Mouse (Mus musculus) stomach, embryonic 14.5 days (tissue): ENCODE measurements at regions not wholly inside any gene's neighbourhood (a gene's known extent, or its start where the extent isn't known, plus 50 kb on each side); places are given as distances from the start of the nearest gene placed in this dataset.

Experiments
- ATAC-seq: fragments of 200-750 bp; cut with Nextera tagmentation; 2 replicates; pipeline ENCODE4 v1.8.0; 2017; ENCODE audit warnings: low read depth, moderate TSS enrichment; ENCODE audit not compliant: insufficient number of reproducible peaks, insufficient read depth, low FRiP score
- H3K27ac ChIP-seq: fragments of 300-500 bp; sonication (generic); 2 replicates; pipeline ENCODE4 v1.5.1; 2014; ENCODE audit warnings: mild to moderate bottlenecking, low read length, moderate library complexity, mixed read lengths
- H3K27me3 ChIP-seq: fragments of 300-500 bp; sonication (generic); 2 replicates; pipeline ENCODE4 v1.6.1; 2014; ENCODE audit warnings: low read length, control low read depth, mixed read lengths; ENCODE audit not compliant: control insufficient read depth, insufficient read depth
- H3K36me3 ChIP-seq: fragments of 300-500 bp; sonication (generic); 2 replicates; pipeline ENCODE4 v1.6.1; 2014; ENCODE audit warnings: mild to moderate bottlenecking, control low read depth, low read length, moderate library complexity, mixed read lengths; ENCODE audit not compliant: control insufficient read depth, insufficient read depth
- H3K4me1 ChIP-seq: fragments of 300-500 bp; sonication (generic); 2 replicates; pipeline ENCODE4 v1.6.1; 2014; ENCODE audit warnings: low read length, control low read depth, mixed read lengths; ENCODE audit not compliant: control insufficient read depth, insufficient read depth
- H3K4me2 ChIP-seq: fragments of 300-500 bp; sonication (generic); replicated peaks from 2 replicates; pipeline ENCODE4 v1.6.1; 2014; ENCODE audit warnings: low read depth, low read length, control low read depth
- H3K4me3 ChIP-seq: fragments of 300-500 bp; sonication (generic); 2 replicates; pipeline ENCODE4 v1.5.1; 2014; ENCODE audit warnings: low read depth, low read length, control low read depth
- H3K9ac ChIP-seq: fragments of 300-500 bp; sonication (generic); replicated peaks from 2 replicates; pipeline ENCODE4 v1.6.1; 2014; ENCODE audit warnings: low read depth, mild to moderate bottlenecking, control low read depth, low read length, moderate library complexity, mixed read lengths
- H3K9me3 ChIP-seq: fragments of 300-500 bp; sonication (generic); 2 replicates; pipeline ENCODE4 v1.6.1; 2016; ENCODE audit warnings: low read depth, low read length, control low read depth; ENCODE audit not compliant: control insufficient read depth
- WGBS: fragments of 180-500 bp; shearing (Covaris S2); extraction: QIAGEN DNeasy Blood & Tissue Kit; methylation state at CpG from one replicate; pipeline ENCODE4 v1.1.7; 2014; 5-methylcytosine and 5-hydroxymethylcytosine counted together

- no peak overlapping the region for H3K27ac ChIP-seq
- no peak overlapping the region for H3K4me2 ChIP-seq
- no peak overlapping the region for H3K9ac ChIP-seq
- H3K9me3 ChIP-seq, result no peaks in the 10 kb centered on the region
- H3K27me3 ChIP-seq, result no peaks in the 10 kb centered on the region
- 24% methylated on average over 2 of the region's 2 CpGs for WGBS
- ATAC-seq, result peak; percentile 33; the same call in 1 of the 2 replicates
- H3K36me3 ChIP-seq, result no peaks in the 10 kb centered on the region
- no peaks in the 10 kb centered on the region for H3K4me1 ChIP-seq
- no peak overlapping the region for H3K4me3 ChIP-seq
These were observed 441.6 kb downstream of the Rab28 start for GRCm38 (mm10) chr5:41266317-41266716.

GRCm38 (mm10) chr5:41261654-41262237 is 446.2 kb downstream of the Rab28 start:
- no peak overlapping the region for H3K9ac ChIP-seq
- H3K4me3 ChIP-seq, result no peak overlapping the region
- no peak overlapping the region for H3K4me2 ChIP-seq
- WGBS, result 60% methylated on average over 5 of the region's 5 CpGs
- H3K27ac ChIP-seq, result no peak overlapping the region
- ATAC-seq, result no peak
- H3K36me3 ChIP-seq, result no peaks in the 10 kb centered on the region
- no peaks in the 10 kb centered on the region for H3K9me3 ChIP-seq
- no peaks in the 10 kb centered on the region for H3K4me1 ChIP-seq
- no peaks in the 10 kb centered on the region for H3K27me3 ChIP-seq
